Mouse (Mus musculus) testis, adult 2 months (tissue): Measurements from ENCODE around the gene Vwa1. TPM values are rescaled to one million over a fixed set of nuclear protein-coding genes. Genes with fewer than 3 reads are reported as not detected.
"Not testable (repeated sequence)": the region's sequence is repeated elsewhere in the genome, so short reads cannot be mapped to it uniquely, and the experiment has no call there.

Experiments
- H3K27ac ChIP-seq: fragments of 200-500 bp; 2 replicates; pipeline ENCODE4 v1.5.1; 2012; ENCODE audit warnings: low read depth, low read length; ENCODE audit not compliant: control insufficient read depth, insufficient read depth
- H3K27me3 ChIP-seq: fragments of 200-500 bp; 2 replicates; pipeline ENCODE4 v1.6.1; 2012; ENCODE audit warnings: mild to moderate bottlenecking, low read length, moderate library complexity; ENCODE audit not compliant: control insufficient read depth, insufficient read depth
- H3K36me3 ChIP-seq: fragments of 200-500 bp; 2 replicates; pipeline ENCODE4 v1.6.1; 2012; ENCODE audit warnings: mild to moderate bottlenecking, low read length; ENCODE audit not compliant: control insufficient read depth, insufficient read depth
- H3K4me1 ChIP-seq: fragments of 200-500 bp; 2 replicates; pipeline ENCODE4 v1.6.1; 2012; ENCODE audit warnings: low read length; ENCODE audit not compliant: control insufficient read depth, insufficient read depth
- H3K4me3 ChIP-seq: fragments of 200-500 bp; 2 replicates; pipeline ENCODE4 v1.5.1; 2012; ENCODE audit warnings: low read depth, mild to moderate bottlenecking, low read length, moderate library complexity, mixed read lengths; ENCODE audit not compliant: control insufficient read depth
- CTCF ChIP-seq: fragments of 200-500 bp; IDR thresholded peaks from 2 replicates; pipeline ENCODE4 v1.5.1; 2012; ENCODE audit warnings: low read depth, mild to moderate bottlenecking, inconsistent platforms, low read length, moderate library complexity; ENCODE audit not compliant: control insufficient read depth, insufficient read depth, insufficient replicate concordance
- POLR2A ChIP-seq: fragments of 200-500 bp; IDR thresholded peaks from 2 replicates; pipeline ENCODE4 v1.6.1; 2012; ENCODE audit warnings: low read depth, mild to moderate bottlenecking, inconsistent platforms, low read length, moderate library complexity; ENCODE audit not compliant: control insufficient read depth
- polyA plus RNA-seq: library from polyadenylated mRNA; depleted of rRNA; stranded (reverse); fragments of >200 nt; gene quantifications from 2 replicates; pipeline ENCODE4 v1.2.3, GENCODE M21; 2012

The Vwa1 gene
- polyA plus RNA-seq, 1 experiment, result 5.6 TPM

DNA sequence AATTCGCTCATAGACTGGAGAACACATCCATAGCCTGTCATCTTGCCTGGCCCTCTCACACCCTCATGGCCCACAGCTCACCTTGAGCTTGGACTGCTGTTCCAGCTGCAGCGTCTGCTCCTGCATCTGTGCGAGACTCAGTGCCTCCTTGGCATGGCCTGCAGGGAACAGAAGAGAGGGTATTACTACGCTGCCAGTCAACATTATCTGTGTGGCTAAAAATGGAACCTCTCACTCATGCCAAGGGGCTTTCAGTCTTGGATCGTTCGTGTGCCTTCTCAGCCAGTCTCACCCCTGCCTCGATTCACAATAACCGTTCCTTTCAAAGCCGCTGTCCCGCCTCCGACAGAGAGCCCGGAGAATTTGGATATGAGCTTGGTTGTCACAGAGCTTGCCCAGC lies 17.5 kb downstream of the Vwa1 start:
- TF ChIP-seq CTCF, result no peak
- no peak for TF ChIP-seq POLR2A
- Histone ChIP-seq H3K4me3 (no peak overlapping the region), H3K36me3 (no peaks in the 10 kb centered on the region), H3K4me1 (peaks cover 12% of the 10 kb centered on the region), H3K27ac (no peak overlapping the region), H3K27me3 (no peaks in the 10 kb centered on the region)

DNA sequence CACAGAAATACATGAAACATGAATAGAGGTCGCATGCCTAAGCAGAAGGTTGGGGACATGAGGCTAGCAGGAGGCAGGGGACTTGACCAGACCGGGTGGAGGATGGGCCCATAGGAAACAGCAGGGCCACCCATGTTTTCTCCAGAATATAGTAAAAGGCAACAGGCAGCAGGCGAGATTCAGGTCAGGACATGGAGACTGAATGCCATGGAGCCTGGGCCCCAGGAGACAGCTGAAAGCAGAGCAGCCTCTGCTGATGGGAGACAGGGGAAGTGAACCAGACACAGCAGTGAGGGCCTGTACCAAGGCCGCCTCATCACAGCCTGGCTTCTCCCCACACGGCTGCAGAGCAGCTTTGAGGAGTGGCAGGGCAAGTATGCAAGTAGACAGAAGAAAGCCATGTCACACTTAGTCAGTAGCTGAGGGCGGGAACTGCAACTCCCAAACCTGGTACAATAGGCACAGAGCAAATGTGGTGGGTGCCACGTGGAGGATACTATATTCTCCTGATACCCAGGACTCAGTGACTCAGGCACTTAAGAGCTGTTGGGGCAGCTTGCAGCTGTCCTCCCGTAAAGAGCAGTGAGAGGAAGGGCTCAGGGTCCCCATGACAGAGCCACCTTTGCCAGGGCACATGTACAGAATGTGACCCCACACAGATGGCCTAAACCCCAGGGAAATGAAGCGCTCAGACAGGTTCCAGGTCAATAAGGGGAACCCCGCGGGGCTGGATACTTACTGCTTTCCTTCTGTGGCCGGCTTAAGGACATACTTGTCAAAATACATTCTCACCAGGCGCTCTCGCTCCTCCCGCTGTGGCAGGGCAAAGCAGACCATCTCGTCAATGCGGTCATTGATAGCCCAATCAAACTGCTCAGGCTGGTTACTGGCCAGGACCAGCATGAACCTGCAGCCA lies 27.7 kb downstream of the Vwa1 start:
- TF ChIP-seq POLR2A (no peak), CTCF (no peak)
- Histone ChIP-seq H3K36me3 (no peaks in the 10 kb centered on the region), H3K4me1 (peaks cover 2% of the 10 kb centered on the region; the same call in 1 of the 2 replicates), H3K27ac (no peak overlapping the region), H3K4me3 (no peak overlapping the region), H3K27me3 (no peaks in the 10 kb centered on the region)

GRCm38 (mm10) chr4:155746036-155746548 lies 28.4 kb downstream of the Vwa1 start:
- Histone ChIP-seq H3K4me3 (no peak overlapping the region), H3K27me3 (no peaks in the 10 kb centered on the region), H3K4me1 (peaks cover 2% of the 10 kb centered on the region; the same call in 1 of the 2 replicates), H3K36me3 (no peaks in the 10 kb centered on the region), H3K27ac (no peak overlapping the region)
- TF ChIP-seq CTCF (no peak), POLR2A (no peak)

- no peak overlapping the region for H3K4me3 ChIP-seq
- H3K27me3 ChIP-seq, result no peaks in the 10 kb centered on the region
- no peak overlapping the region for H3K27ac ChIP-seq
- H3K36me3 ChIP-seq, result no peaks in the 10 kb centered on the region
- TF ChIP-seq CTCF (no peak), POLR2A (no peak)
- peaks cover 2% of the 10 kb centered on the region; the same call in 1 of the 2 replicates for H3K4me1 ChIP-seq
Measured at GRCm38 (mm10) chr4:155745136-155745535, 29.4 kb downstream of the Vwa1 start.

DNA sequence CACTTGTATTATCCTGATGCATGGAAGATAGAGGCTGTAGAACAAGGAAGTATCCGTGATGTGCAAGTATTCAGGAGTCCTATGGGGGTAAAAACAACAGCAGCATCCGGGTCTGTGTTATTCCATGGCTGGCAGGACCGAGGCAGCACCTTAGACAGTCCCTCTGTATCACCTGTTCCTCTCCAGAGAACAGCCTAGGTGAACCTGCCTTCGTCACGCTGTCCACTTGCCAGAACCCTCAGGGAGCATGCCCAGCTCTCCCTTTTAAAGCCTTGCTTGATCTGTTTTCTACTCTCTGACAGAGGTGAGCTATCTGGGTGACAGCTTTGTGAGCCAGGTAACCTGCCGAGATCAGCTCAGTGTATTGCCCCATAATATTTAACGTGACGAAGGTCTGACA lies 30.0 kb downstream of the Vwa1 start:
- H3K36me3 ChIP-seq, result no peaks in the 10 kb centered on the region

DNA sequence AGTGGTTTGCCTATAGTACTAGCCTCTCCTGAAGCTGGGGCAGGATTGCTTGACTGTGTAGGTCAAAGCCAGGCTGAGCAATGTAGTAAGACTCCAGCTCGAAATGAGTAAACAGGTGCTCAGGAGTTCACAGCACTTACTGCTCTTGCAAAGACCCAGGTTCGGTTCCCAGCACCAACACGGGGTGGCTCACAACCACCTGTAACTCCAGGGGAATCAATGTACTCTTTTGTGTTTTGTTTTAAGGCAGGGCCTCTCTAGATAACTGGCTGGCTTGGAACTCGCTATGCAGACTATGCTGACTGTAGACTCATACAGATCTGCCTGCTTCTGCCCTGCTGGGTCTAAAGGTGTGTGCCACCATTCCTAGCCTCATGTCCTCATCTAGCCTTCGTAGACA lies 31.8 kb downstream of the Vwa1 start:
- Histone ChIP-seq H3K27me3 (no peaks in the 10 kb centered on the region), H3K36me3 (no peaks in the 10 kb centered on the region), H3K4me3 (no peak overlapping the region), H3K27ac (no peak overlapping the region), H3K4me1 (peaks cover 5% of the 10 kb centered on the region)
- TF ChIP-seq CTCF (no peak), POLR2A (no peak)

More for the DNA sequence above, 30.0 kb downstream of the Vwa1 start:
- TF ChIP-seq CTCF (no peak), POLR2A (no peak)
- peaks cover 5% of the 10 kb centered on the region for H3K4me1 ChIP-seq
- H3K27me3 ChIP-seq, result no peaks in the 10 kb centered on the region
- no peak overlapping the region for H3K27ac ChIP-seq
- H3K4me3 ChIP-seq, result no peak overlapping the region

DNA sequence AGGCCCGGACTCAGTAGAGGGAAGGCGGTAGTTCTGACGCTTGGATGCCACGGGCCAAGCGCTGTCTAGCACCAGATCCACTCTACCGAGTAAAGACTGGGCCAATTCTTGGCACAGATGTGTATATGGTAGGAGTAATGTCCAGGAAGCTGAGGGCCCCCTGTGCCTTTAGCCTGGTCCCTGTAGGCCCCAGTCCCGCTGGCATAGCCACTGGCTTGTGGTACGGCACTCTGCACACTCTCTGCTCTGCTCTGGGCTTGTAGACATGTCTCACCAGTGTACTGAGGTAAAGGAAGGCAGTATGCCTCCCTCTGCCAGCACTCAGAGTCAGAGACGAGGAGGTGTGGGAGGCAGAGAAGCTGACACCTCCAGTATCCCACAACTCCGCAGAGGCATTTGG lies 33.8 kb downstream of the Vwa1 start:
- H3K4me1 ChIP-seq, H3K27ac ChIP-seq: not testable (repeated sequence)

More for the DNA sequence above, 33.8 kb downstream of the Vwa1 start:
- not testable (repeated sequence) for H3K27me3 ChIP-seq, H3K36me3 ChIP-seq, H3K4me3 ChIP-seq
